Mouse (Mus musculus): ENCODE data around the gene Capn15. TPM values are rescaled to one million over a fixed set of nuclear protein-coding genes. Genes with fewer than 3 reads are reported as not detected.

Capn15 gene
- total and polyA plus RNA-seq, 3 experiments, result 3.2 to 41.6 (median 17.3) TPM

DNA sequence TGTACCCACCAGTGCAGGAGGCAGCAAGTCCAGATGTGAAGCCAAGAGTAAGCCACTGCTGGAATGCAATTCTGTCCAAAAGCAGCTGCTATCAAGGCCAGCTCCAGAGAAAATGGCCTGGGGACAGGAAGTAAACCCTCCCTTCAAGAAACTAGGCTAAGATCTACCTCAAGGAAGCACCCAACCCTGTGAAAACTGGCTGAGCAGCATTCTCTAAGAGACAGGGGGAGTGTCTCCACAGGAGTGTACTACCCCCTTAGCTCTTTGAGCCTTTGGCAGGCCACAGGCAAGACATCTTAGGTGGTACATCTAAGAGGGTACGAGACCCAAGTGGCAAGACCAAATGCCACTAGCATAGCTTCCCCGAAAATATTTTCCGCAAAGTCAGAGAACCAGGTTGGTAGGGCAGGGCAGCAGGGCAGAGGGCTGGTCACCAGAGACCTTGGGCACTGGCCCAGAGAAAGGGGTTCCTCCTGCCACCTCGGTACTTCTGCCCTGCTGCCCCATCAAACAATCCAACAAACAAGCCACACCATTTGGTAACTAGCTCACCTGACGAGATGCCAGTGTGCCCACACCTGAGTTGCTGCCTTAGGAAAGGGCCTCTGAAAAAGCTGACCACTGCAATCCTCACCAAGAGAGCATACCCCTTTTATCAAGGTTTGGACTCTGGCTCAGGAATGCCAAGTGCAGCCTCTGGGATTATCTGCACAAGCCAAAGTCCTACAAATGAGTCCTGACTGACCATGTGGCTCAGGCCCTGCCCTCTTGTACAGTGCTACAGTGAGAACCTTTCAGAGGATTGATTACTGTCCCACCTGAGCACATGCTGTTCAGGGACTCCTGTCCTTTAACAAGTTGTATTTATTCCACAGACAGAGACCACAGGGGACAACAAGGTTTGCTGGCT, 5.5 kb downstream of the Capn15 start:
- Histone ChIP-seq H3K9me3 (replicated peaks) (no peaks in the 10 kb centered on the region), H3K36me3 (replicated peaks) (peaks cover 59% of the 10 kb centered on the region), H3K27me3 (ENCODE audit: insufficient read depth, low read length) (no peaks in the 10 kb centered on the region), H3K4me3 (ENCODE audit: low read depth, low read length) (no peak overlapping the region), H3K4me1 (ENCODE audit: insufficient read depth, low read depth, low read length) (peaks cover 31% of the 10 kb centered on the region)
- DNase-seq (ENCODE audit: low spot score) (no peak), ATAC-seq (ENCODE audit: extremely low read depth, insufficient number of reproducible peaks, low FRiP score, poor library complexity, severe bottlenecking) (no peak)
- TF ChIP-seq CTCF (IDR thresholded peaks at IDR 0.05; ENCODE audit: low read depth, low read length), result no peak
- TF ChIP-seq GATA1 (IDR thresholded peaks at IDR 0.05; ENCODE audit: borderline replicate concordance, low read length), result no peak
- TF ChIP-seq TAL1 (conservative IDR thresholded peaks at IDR 0.05; ENCODE audit: low read depth, low read length), result no peak
- no peak for TF ChIP-seq POLR2AphosphoS5 (IDR thresholded peaks at IDR 0.05; ENCODE audit: insufficient replicate concordance, low read depth, low read length)
- TF ChIP-seq GATA2 (IDR thresholded peaks at IDR 0.05; ENCODE audit: borderline replicate concordance, low read depth, low read length), result no peak

DNA sequence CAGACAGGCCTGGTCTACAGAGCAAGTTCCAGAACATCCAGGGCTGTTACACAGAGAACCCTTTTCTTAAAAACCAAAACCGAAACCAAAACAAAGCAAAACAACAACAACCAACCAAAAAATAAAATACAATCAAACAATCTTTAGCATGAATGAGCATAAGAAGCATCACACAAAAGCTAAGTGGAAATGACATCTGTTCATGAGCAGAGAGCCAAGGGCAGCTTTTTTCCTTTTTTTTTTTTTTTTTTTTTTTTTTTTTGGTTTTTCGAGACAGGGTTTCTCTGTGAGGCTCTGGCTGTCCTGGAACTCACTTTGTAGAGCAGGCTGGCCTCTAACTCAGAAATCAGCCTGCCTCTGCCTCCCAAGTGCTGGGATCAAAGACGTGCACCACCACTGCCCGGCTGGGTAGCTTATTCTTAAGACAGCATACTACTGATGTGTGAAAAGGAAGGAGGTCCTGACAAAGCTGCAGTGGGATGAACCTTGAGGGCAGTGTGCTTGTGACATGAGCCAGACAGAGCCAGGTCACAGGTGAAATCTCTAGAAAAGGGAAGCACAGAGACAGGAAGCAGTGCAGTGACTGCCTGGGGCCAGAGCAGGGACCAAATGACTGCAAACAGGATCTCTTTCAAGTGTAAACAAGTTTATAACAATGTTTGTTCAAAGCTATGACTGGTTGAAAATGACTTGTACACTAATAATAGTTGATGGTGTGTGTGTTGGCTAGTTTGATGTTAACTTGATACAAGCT, 14.5 kb downstream of the Capn15 start:
- no peak for TF ChIP-seq CTCF (IDR thresholded peaks at IDR 0.05; ENCODE audit: low read depth, low read length)
- TF ChIP-seq GATA1 (IDR thresholded peaks at IDR 0.05; ENCODE audit: borderline replicate concordance, low read length), result no peak
- no peak for TF ChIP-seq TAL1 (conservative IDR thresholded peaks at IDR 0.05; ENCODE audit: low read depth, low read length)
- TF ChIP-seq GATA2 (IDR thresholded peaks at IDR 0.05; ENCODE audit: borderline replicate concordance, low read depth, low read length), result no peak
- no peak for TF ChIP-seq POLR2AphosphoS5 (IDR thresholded peaks at IDR 0.05; ENCODE audit: insufficient replicate concordance, low read depth, low read length)
- no peaks in the 10 kb centered on the region for H3K27me3 ChIP-seq (ENCODE audit: insufficient read depth, low read length)
- ATAC-seq (ENCODE audit: extremely low read depth, insufficient number of reproducible peaks, low FRiP score, poor library complexity, severe bottlenecking), result no peak
- peaks cover 18% of the 10 kb centered on the region for H3K4me1 ChIP-seq (ENCODE audit: insufficient read depth, low read depth, low read length)
- no peak for DNase-seq (ENCODE audit: low spot score)
- H3K36me3 ChIP-seq (replicated peaks), result peaks cover 51% of the 10 kb centered on the region
- no peaks in the 10 kb centered on the region for H3K9me3 ChIP-seq (replicated peaks)
- no peak overlapping the region for H3K4me3 ChIP-seq (ENCODE audit: low read depth, low read length)

GRCm38 (mm10) chr17:25970448-25970847, 15.1 kb downstream of the Capn15 start:
- Histone ChIP-seq H3K4me1 (ENCODE audit: insufficient read depth, low read depth, low read length) (peaks cover 19% of the 10 kb centered on the region), H3K27me3 (ENCODE audit: insufficient read depth, low read length) (no peaks in the 10 kb centered on the region), H3K9me3 (replicated peaks) (no peaks in the 10 kb centered on the region), H3K36me3 (replicated peaks) (peaks cover 54% of the 10 kb centered on the region), H3K4me3 (ENCODE audit: low read depth, low read length) (no peak overlapping the region)
- no peak for ATAC-seq (ENCODE audit: extremely low read depth, insufficient number of reproducible peaks, low FRiP score, poor library complexity, severe bottlenecking)
- no peak for DNase-seq (ENCODE audit: low spot score)
- TF ChIP-seq GATA1 (IDR thresholded peaks at IDR 0.05; ENCODE audit: borderline replicate concordance, low read length) (no peak), TAL1 (conservative IDR thresholded peaks at IDR 0.05; ENCODE audit: low read depth, low read length) (no peak), CTCF (IDR thresholded peaks at IDR 0.05; ENCODE audit: low read depth, low read length) (no peak), POLR2AphosphoS5 (IDR thresholded peaks at IDR 0.05; ENCODE audit: insufficient replicate concordance, low read depth, low read length) (no peak), GATA2 (IDR thresholded peaks at IDR 0.05; ENCODE audit: borderline replicate concordance, low read depth, low read length) (no peak)

DNA sequence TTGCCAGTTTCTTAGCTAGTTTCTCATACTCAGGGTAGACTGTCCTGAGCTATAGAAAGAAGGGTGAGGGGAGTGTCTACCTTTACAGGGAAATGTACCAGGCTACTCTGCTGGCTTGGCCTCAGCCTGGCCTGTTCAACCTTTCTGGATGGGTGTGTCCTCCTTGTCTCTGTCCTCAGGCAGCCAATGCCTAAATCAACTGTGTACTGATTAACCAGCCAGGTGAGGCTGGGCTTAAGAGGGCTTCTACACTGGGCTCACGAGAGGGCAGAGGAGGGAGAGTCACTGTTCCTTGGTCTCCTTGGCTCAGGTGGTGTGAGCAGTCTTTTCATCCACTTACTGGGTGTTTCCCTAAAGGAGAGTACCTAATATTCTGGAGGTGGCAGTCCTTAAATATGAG, 17.4 kb downstream of the Capn15 start:
- peaks cover 66% of the 10 kb centered on the region for H3K36me3 ChIP-seq (replicated peaks)
- H3K4me3 ChIP-seq (ENCODE audit: low read depth, low read length), result no peak overlapping the region
- peaks cover 38% of the 10 kb centered on the region for H3K4me1 ChIP-seq (ENCODE audit: insufficient read depth, low read depth, low read length)
- no peak for ATAC-seq (ENCODE audit: extremely low read depth, insufficient number of reproducible peaks, low FRiP score, poor library complexity, severe bottlenecking)
- H3K27me3 ChIP-seq (ENCODE audit: insufficient read depth, low read length), result no peaks in the 10 kb centered on the region
- no peak for TF ChIP-seq POLR2AphosphoS5 (IDR thresholded peaks at IDR 0.05; ENCODE audit: insufficient replicate concordance, low read depth, low read length)
- no peaks in the 10 kb centered on the region for H3K9me3 ChIP-seq (replicated peaks)
- DNase-seq (ENCODE audit: low spot score), result no peak

GRCm38 (mm10) chr17:25967652-25968051, 17.9 kb downstream of the Capn15 start:
- DNase-seq (ENCODE audit: low spot score), result no peak
- Histone ChIP-seq H3K4me1 (ENCODE audit: insufficient read depth, low read depth, low read length) (peaks cover 38% of the 10 kb centered on the region), H3K27me3 (ENCODE audit: insufficient read depth, low read length) (no peaks in the 10 kb centered on the region; the same call in 1 of the 2 replicates), H3K4me3 (ENCODE audit: low read depth, low read length) (no peak overlapping the region), H3K9me3 (replicated peaks) (no peaks in the 10 kb centered on the region), H3K36me3 (replicated peaks) (peaks cover 66% of the 10 kb centered on the region)
- TF ChIP-seq CTCF (IDR thresholded peaks at IDR 0.05; ENCODE audit: low read depth, low read length) (no peak), TAL1 (conservative IDR thresholded peaks at IDR 0.05; ENCODE audit: low read depth, low read length) (no peak), POLR2AphosphoS5 (IDR thresholded peaks at IDR 0.05; ENCODE audit: insufficient replicate concordance, low read depth, low read length) (no peak), GATA2 (IDR thresholded peaks at IDR 0.05; ENCODE audit: borderline replicate concordance, low read depth, low read length) (no peak), GATA1 (IDR thresholded peaks at IDR 0.05; ENCODE audit: borderline replicate concordance, low read length) (no peak)
- ATAC-seq (ENCODE audit: extremely low read depth, insufficient number of reproducible peaks, low FRiP score, poor library complexity, severe bottlenecking), result no peak

- Histone ChIP-seq H3K27me3 (ENCODE audit: insufficient read depth, low read length) (no peaks in the 10 kb centered on the region; the same call in 1 of the 2 replicates), H3K4me3 (ENCODE audit: low read depth, low read length) (peak overlapping the region; percentile 14; the same call in 1 of the 2 replicates), H3K9me3 (replicated peaks) (no peaks in the 10 kb centered on the region), H3K4me1 (ENCODE audit: insufficient read depth, low read depth, low read length) (peaks cover 67% of the 10 kb centered on the region), H3K36me3 (replicated peaks) (peaks cover 85% of the 10 kb centered on the region)
- TF ChIP-seq GATA1 (IDR thresholded peaks at IDR 0.05; ENCODE audit: borderline replicate concordance, low read length) (no peak), GATA2 (IDR thresholded peaks at IDR 0.05; ENCODE audit: borderline replicate concordance, low read depth, low read length) (no peak), TAL1 (conservative IDR thresholded peaks at IDR 0.05; ENCODE audit: low read depth, low read length) (no peak), POLR2AphosphoS5 (IDR thresholded peaks at IDR 0.05; ENCODE audit: insufficient replicate concordance, low read depth, low read length) (no peak), CTCF (IDR thresholded peaks at IDR 0.05; ENCODE audit: low read depth, low read length) (no peak)
- ATAC-seq (ENCODE audit: extremely low read depth, insufficient number of reproducible peaks, low FRiP score, poor library complexity, severe bottlenecking) (no peak), DNase-seq (ENCODE audit: low spot score) (no peak)
Measured at GRCm38 (mm10) chr17:25964271-25964670, 21.3 kb downstream of the Capn15 start.

Measured in G1E (cell line).